Mouse (Mus musculus): ENCODE data around the gene BC028528.

GRCm38 (mm10) chr3:95889664-95890063, 2.1 kb downstream of the BC028528 start:
- TF ChIP-seq E2F4 (IDR thresholded peaks at IDR 0.05; ENCODE audit: insufficient replicate concordance, low read depth, low read length) (no peak), EP300 (IDR thresholded peaks at IDR 0.05; ENCODE audit: low read length) (no peak), CTCF (conservative IDR thresholded peaks at IDR 0.05 in 1 of 2, IDR thresholded peaks at IDR 0.05 in 1 of 2; ENCODE audit: low read depth in 2 of 2, low read length in 2 of 2) (no peak), POLR2A (IDR thresholded peaks at IDR 0.05; ENCODE audit: low read depth, low read length) (no peak)

Measured in CH12.LX (cell line).